Mouse (Mus musculus): ENCODE data around the gene Il5.

DNA sequence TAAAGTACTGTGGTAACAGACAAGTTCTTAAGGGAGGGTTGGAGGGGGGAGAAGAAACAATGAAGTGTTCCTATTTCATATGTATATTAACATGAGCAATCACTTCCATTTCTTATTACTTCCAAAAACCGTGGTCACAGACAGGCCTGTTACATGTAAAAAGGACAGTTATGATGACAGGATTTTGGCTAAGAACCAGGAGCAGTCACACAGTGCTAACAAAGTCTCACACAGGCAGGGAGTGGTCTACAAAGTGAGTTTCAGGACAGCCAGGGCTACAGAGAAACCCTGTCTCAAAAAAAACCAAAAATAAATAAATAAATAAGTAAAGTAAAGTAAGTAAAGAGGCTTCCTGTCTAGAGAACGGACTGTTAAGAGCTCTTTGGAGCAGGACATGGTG is 38.4 kb upstream of the Il5 start:
- TF ChIP-seq CTCF (IDR thresholded peaks at IDR 0.05; ENCODE audit: borderline replicate concordance, control insufficient read depth, extremely low read depth, insufficient read depth, low read length, poor library complexity) (no peak), POLR2A (IDR thresholded peaks at IDR 0.05; ENCODE audit: control insufficient read depth, extremely low read depth, insufficient read depth, low read length, poor library complexity) (no peak)

Measured in thymus, adult 2 months (tissue).